8 mouse cellular contexts compared by ENCODE assay signal in genomic region chrX:20290715-20291114, GRCm38 (mm10). TPM values are rescaled to one million over a fixed set of nuclear protein-coding genes. Genes with fewer than 3 reads are reported as not detected.
A peak's percentile ranks its signal among the peaks of the same experiment; 100 is the strongest.
DNase-seq lines count a peak whose midpoint lies in the region; ATAC-seq and TF ChIP-seq lines count a peak whose summit lies in the region.

No protein-coding gene starts in this region.

- DNase-seq in lung, embryonic 14.5 days, result no peak
- DNase-seq in lung, postnatal 25 days (ENCODE audit: low spot score), result no peak
- peak; percentile 23 for DNase-seq in cerebellum, adult 9-10 months
- peak; percentile 10 for DNase-seq in forebrain, postnatal 0 days
- DNase-seq in urinary bladder, postnatal 36 days (ENCODE audit: low spot score in 2 of 2), result no peak
- DNase-seq in layer of hippocampus, adult 8-10 months (ENCODE audit: low spot score in 2 of 2), result no peak
- DNase-seq in layer of hippocampus, adult 9-11 months, result no peak

- no peaks in the 10 kb centered on the region for H3K36me3 ChIP-seq in lung, embryonic 14.5 days (ENCODE audit: insufficient read depth)
- H3K36me3 ChIP-seq in forebrain, postnatal 0 days (ENCODE audit: insufficient read depth), result no peaks in the 10 kb centered on the region

- H3K27ac ChIP-seq in lung, embryonic 14.5 days (ENCODE audit: low read depth), result no peak overlapping the region
- no peak overlapping the region for H3K27ac ChIP-seq in forebrain, postnatal 0 days (ENCODE audit: low read depth, low read length)

- no peak overlapping the region for H3K9ac ChIP-seq in lung, embryonic 14.5 days
- H3K9ac ChIP-seq in forebrain, postnatal 0 days, result peak overlapping the region; percentile 64

- peak overlapping the region; percentile 46 for H3K4me3 ChIP-seq in lung, embryonic 14.5 days (ENCODE audit: low read depth, low read length)
- H3K4me3 ChIP-seq in forebrain, postnatal 0 days (ENCODE audit: low read depth, low read length), result peak overlapping the region; percentile 55

- H3K9me3 ChIP-seq in lung, embryonic 14.5 days (ENCODE audit: low read depth, low read length), result no peaks in the 10 kb centered on the region
- H3K9me3 ChIP-seq in forebrain, postnatal 0 days (ENCODE audit: low read length), result no peaks in the 10 kb centered on the region

- WGBS in lung, embryonic 14.5 days, result 14% methylated on average over 5 of the region's 5 CpGs
- 20% methylated on average over 5 of the region's 5 CpGs for WGBS in forebrain, postnatal 0 days

- no peaks in the 10 kb centered on the region for H3K4me1 ChIP-seq in lung, embryonic 14.5 days (ENCODE audit: insufficient read depth)
- H3K4me1 ChIP-seq in forebrain, postnatal 0 days (ENCODE audit: insufficient read depth), result no peaks in the 10 kb centered on the region

- TF ChIP-seq CTCF in lung, embryonic 14.5 days (IDR thresholded peaks at IDR 0.05; ENCODE audit: low read depth), result no peak
- no peak for TF ChIP-seq CTCF in forebrain, postnatal 0 days (IDR thresholded peaks at IDR 0.05; ENCODE audit: low read depth)

- ATAC-seq in lung, embryonic 14.5 days (ENCODE audit: insufficient read depth), result no peak
- peak; percentile 0; the same call in 1 of the 2 replicates for ATAC-seq in forebrain, postnatal 0 days
- ATAC-seq in megakaryocyte-erythroid progenitor cell, adult 5-6 weeks (replicated peaks; ENCODE audit: low FRiP score, low TSS enrichment, poor library complexity, severe bottlenecking), result peak; percentile 26; the same call in 1 of the 2 replicates

- H3K27me3 ChIP-seq in lung, embryonic 14.5 days (ENCODE audit: insufficient read depth, low read length), result no peaks in the 10 kb centered on the region
- no peaks in the 10 kb centered on the region for H3K27me3 ChIP-seq in forebrain, postnatal 0 days (ENCODE audit: insufficient read depth, low read length)

- peak overlapping the region; percentile 71 for H3K4me2 ChIP-seq in lung, embryonic 14.5 days
- H3K4me2 ChIP-seq in forebrain, postnatal 0 days (ENCODE audit: low read depth), result peak overlapping the region; percentile 52

RNA-seq across cellular contexts. Expression of gene Slc9a7, which starts 0.9 kb away (rescaled TPM):
- polyA plus RNA-seq in lung, embryonic 14.5 days (2014; fragmentation: Nextera tagmentation; extraction: Ambion mirVana), result 1.2 and 1.4 TPM in 2 replicates
- total RNA-seq in forebrain, postnatal 0 days (2014; rRNA removed), result 49.2 and 55.0 TPM in 2 replicates
- polyA plus RNA-seq in forebrain, postnatal 0 days (2015; fragmentation: Nextera tagmentation; extraction: Ambion mirVana), result 5.1 and 10.5 TPM in 2 replicates
- total RNA-seq in megakaryocyte-erythroid progenitor cell, adult 5-6 weeks (2014; fragmentation: Nextera tagmentation), result 0.50 and 0.99 TPM in 2 replicates
- total RNA-seq in megakaryocyte-erythroid progenitor cell, adult 5-6 weeks (2017), result 2.3 and 2.4 TPM in 2 replicates
- total RNA-seq in layer of hippocampus, adult 8-10 months (2022), result 10 to 100 TPM; 61.1 to 65.5 (median 63.5) TPM

Comparison
In these comparisons a context has a peak if more than half of its experiments do, and no peak if none do; other contexts are left out.
1. DNase-seq: peak in cerebellum, adult 9-10 months (single experiment) and forebrain, postnatal 0 days (single experiment); none in lung, embryonic 14.5 days (single experiment), lung, postnatal 25 days (single experiment), urinary bladder, postnatal 36 days (0 of 2), layer of hippocampus, adult 8-10 months (0 of 2) and layer of hippocampus, adult 9-11 months (single experiment).
2. RNA of gene Slc9a7, which starts 0.9 kb away (total RNA-seq): 61.1 to 65.5 TPM in layer of hippocampus, adult 8-10 months and 49.2 to 55.0 TPM in forebrain, postnatal 0 days; 0.50 to 2.4 TPM in megakaryocyte-erythroid progenitor cell, adult 5-6 weeks; every median in the first group is over 10 times any median in the second.